Mouse (Mus musculus): ENCODE measurements around the gene Dennd1a. TPM values are rescaled to one million over a fixed set of nuclear protein-coding genes. Genes with fewer than 3 reads are reported as not detected.
A peak's percentile ranks its signal among the peaks of the same experiment; 100 is the strongest.

Gene Dennd1a
- polyA plus RNA-seq, 1 experiment from 2014 or later: 10.9 TPM

DNA sequence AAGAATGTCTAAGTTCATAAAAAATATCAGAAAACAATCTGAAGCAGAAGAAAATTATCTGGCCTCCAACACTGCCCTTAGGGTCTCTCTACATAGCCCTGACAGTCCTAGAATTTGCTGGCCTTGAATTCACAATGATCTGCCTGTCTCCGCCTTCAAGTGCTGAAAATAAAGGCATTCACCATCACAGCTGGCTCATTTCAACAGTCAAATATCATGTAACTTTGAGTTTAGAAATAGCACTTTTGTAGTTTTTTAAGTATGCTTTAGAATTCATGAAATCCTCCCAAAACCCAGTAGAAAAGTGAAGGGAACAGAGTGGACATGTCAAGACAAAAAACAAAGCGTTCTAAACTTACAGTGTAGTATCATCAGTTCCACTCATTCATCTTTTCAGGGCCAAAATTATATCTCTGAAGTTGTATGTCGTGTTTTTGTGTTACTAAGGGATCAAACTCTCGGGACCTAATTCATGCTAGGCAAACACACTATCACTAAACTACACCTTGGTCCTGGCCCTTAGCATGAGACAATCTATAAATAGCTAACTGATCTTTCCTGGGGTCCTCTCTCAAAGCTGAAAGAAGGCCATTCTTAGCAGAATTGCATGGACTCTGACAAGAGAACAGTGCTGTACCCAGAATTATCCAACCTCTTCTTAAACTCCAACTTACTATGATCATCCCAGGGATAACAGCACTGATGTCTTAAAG is 110.2 kb downstream of the Dennd1a start:
- Histone ChIP-seq H3K27me3 (replicated peaks; ENCODE audit: control insufficient read depth, insufficient read depth, low read length) (no peaks in the 10 kb centered on the region), H3K4me1 (ENCODE audit: control insufficient read depth, insufficient read depth, low read length) (no peaks in the 10 kb centered on the region), H3K9ac (ENCODE audit: low read depth, low read length) (no peak overlapping the region), H3K4me3 (ENCODE audit: low read depth, low read length) (no peak overlapping the region), H3K27ac (replicated peaks; ENCODE audit: low read depth, low read length) (no peak overlapping the region), H3K4me2 (ENCODE audit: low read depth, low read length) (no peak overlapping the region), H3K9me3 (ENCODE audit: control insufficient read depth, low read length) (no peaks in the 10 kb centered on the region), H3K36me3 (ENCODE audit: control insufficient read depth, insufficient read depth, low read length) (no peaks in the 10 kb centered on the region)
- ATAC-seq (ENCODE audit: low read depth) (no peak), DNase-seq (ENCODE audit: low spot score) (no peak)
- 77% methylated on average over 4 of the region's 4 CpGs for WGBS

DNA sequence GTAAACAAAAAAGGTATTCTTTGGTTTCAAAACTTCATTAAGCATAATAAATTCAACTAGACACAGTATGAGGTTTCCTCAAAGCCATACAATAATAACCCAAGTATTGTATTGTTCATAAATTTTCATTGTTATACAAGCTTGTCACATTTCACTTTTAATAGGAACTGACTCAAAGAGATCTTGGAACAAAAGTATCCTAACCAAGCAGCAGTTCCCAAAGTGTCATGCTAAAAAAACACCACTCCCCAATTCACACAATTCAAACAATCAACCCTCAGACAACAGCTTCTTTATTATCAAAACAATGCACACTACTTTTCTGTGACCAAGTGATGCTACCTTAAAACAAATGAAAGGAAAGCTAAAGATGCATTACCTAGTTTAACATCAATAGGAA is 111.9 kb downstream of the Dennd1a start:
- no peaks in the 10 kb centered on the region for H3K27me3 ChIP-seq (replicated peaks; ENCODE audit: control insufficient read depth, insufficient read depth, low read length)

GRCm38 (mm10) chr2:38168606-38169005 is 118.6 kb downstream of the Dennd1a start:
- ATAC-seq (ENCODE audit: low read depth) (no peak), DNase-seq (ENCODE audit: low spot score) (no peak)
- H3K9ac ChIP-seq (ENCODE audit: low read depth, low read length): no peak overlapping the region
- H3K4me2 ChIP-seq (ENCODE audit: low read depth, low read length): no peak overlapping the region
- no peaks in the 10 kb centered on the region for H3K27me3 ChIP-seq (replicated peaks; ENCODE audit: control insufficient read depth, insufficient read depth, low read length)
- H3K27ac ChIP-seq (replicated peaks; ENCODE audit: low read depth, low read length): no peak overlapping the region
- no peaks in the 10 kb centered on the region for H3K4me1 ChIP-seq (ENCODE audit: control insufficient read depth, insufficient read depth, low read length)
- H3K4me3 ChIP-seq (ENCODE audit: low read depth, low read length): no peak overlapping the region
- no peaks in the 10 kb centered on the region for H3K36me3 ChIP-seq (ENCODE audit: control insufficient read depth, insufficient read depth, low read length)
- 89% methylated on average over 3 of the region's 3 CpGs for WGBS
- H3K9me3 ChIP-seq (ENCODE audit: control insufficient read depth, low read length): no peaks in the 10 kb centered on the region

More for the DNA sequence above, 111.9 kb downstream of the Dennd1a start:
- no peaks in the 10 kb centered on the region for H3K4me1 ChIP-seq (ENCODE audit: control insufficient read depth, insufficient read depth, low read length)
- no peaks in the 10 kb centered on the region for H3K36me3 ChIP-seq (ENCODE audit: control insufficient read depth, insufficient read depth, low read length)
- ATAC-seq (ENCODE audit: low read depth) (no peak), DNase-seq (ENCODE audit: low spot score) (no peak)
- H3K9me3 ChIP-seq (ENCODE audit: control insufficient read depth, low read length): no peaks in the 10 kb centered on the region
- H3K9ac ChIP-seq (ENCODE audit: low read depth, low read length): no peak overlapping the region
- H3K4me2 ChIP-seq (ENCODE audit: low read depth, low read length): no peak overlapping the region
- H3K4me3 ChIP-seq (ENCODE audit: low read depth, low read length): no peak overlapping the region
- no peak overlapping the region for H3K27ac ChIP-seq (replicated peaks; ENCODE audit: low read depth, low read length)

DNA sequence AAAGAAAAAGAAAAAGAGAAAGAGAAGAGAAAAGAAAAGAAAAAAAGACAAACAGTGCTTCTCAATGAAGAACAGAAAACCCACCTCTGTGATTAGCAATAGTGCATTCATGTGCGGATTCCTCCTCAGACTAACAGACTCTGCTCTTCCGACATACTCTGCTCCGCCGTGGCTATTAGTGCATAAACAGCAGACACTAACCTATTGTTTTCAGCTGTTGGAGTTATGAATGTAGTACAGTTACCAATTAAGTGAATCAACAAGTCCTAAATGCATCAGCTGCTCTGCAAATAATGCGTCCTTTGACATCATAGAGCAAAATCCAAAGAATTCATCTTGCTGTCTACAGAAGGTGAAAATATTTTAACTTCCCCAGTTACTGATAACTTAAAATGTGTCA is 121.2 kb downstream of the Dennd1a start:
- WGBS: 40% methylated on average over 5 of the region's 5 CpGs
- Histone ChIP-seq H3K4me3 (ENCODE audit: low read depth, low read length) (no peak overlapping the region), H3K9me3 (ENCODE audit: control insufficient read depth, low read length) (no peaks in the 10 kb centered on the region), H3K4me1 (ENCODE audit: control insufficient read depth, insufficient read depth, low read length) (no peaks in the 10 kb centered on the region), H3K4me2 (ENCODE audit: low read depth, low read length) (no peak overlapping the region), H3K36me3 (ENCODE audit: control insufficient read depth, insufficient read depth, low read length) (no peaks in the 10 kb centered on the region), H3K27me3 (replicated peaks; ENCODE audit: control insufficient read depth, insufficient read depth, low read length) (no peaks in the 10 kb centered on the region), H3K27ac (replicated peaks; ENCODE audit: low read depth, low read length) (no peak overlapping the region), H3K9ac (ENCODE audit: low read depth, low read length) (no peak overlapping the region)
- DNase-seq (ENCODE audit: low spot score) (peak; percentile 36), ATAC-seq (ENCODE audit: low read depth) (no peak)

DNA sequence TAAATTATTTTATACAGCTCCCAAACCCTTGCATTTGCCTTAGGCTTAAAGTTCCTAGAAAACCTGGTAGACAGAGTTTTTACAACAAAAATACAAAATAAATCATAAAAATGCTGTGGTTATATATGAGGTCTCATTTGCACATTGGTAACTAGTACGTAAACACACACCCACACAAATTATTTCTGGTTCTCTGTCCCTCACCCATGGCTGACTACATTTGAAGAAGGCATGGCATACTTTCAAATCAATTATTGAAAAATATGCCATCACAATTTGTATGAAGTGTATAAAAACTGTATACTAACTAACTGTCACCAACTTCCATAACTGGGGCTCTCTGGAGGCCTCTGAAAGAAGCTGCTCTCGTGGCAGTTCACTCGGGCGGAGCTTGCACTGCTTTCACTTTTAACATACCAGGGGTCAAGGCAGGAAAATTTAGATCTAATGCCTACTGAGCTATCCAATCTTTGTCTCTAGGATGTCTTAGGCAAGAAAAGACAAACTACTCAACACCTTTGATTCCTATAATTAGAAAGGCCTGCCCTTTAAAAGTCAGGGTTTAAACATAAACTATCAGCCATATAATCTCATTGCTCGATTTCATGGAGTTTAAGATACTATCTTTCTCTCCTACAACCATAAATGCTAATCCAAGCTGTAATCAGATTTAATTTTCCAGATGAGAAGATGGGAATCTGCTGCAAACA is 122.7 kb downstream of the Dennd1a start:
- Histone ChIP-seq H3K4me1 (ENCODE audit: control insufficient read depth, insufficient read depth, low read length) (no peaks in the 10 kb centered on the region), H3K27ac (replicated peaks; ENCODE audit: low read depth, low read length) (no peak overlapping the region), H3K9me3 (ENCODE audit: control insufficient read depth, low read length) (no peaks in the 10 kb centered on the region), H3K27me3 (replicated peaks; ENCODE audit: control insufficient read depth, insufficient read depth, low read length) (no peaks in the 10 kb centered on the region), H3K36me3 (ENCODE audit: control insufficient read depth, insufficient read depth, low read length) (no peaks in the 10 kb centered on the region), H3K4me3 (ENCODE audit: low read depth, low read length) (no peak overlapping the region), H3K4me2 (ENCODE audit: low read depth, low read length) (no peak overlapping the region), H3K9ac (ENCODE audit: low read depth, low read length) (no peak overlapping the region)
- 67% methylated on average over 5 of the region's 5 CpGs for WGBS
- ATAC-seq (ENCODE audit: low read depth) (no peak), DNase-seq (ENCODE audit: low spot score) (no peak)

- DNase-seq (ENCODE audit: low spot score) (peak; percentile 56), ATAC-seq (ENCODE audit: low read depth) (no peak; the same call in 1 of the 2 replicates)
- no peak overlapping the region for H3K9ac ChIP-seq (ENCODE audit: low read depth, low read length)
- no peaks in the 10 kb centered on the region for H3K36me3 ChIP-seq (ENCODE audit: control insufficient read depth, insufficient read depth, low read length)
- WGBS: 72% methylated on average over 3 of the region's 3 CpGs
- no peaks in the 10 kb centered on the region for H3K9me3 ChIP-seq (ENCODE audit: control insufficient read depth, low read length)
- no peak overlapping the region for H3K4me3 ChIP-seq (ENCODE audit: low read depth, low read length)
- no peaks in the 10 kb centered on the region for H3K27me3 ChIP-seq (replicated peaks; ENCODE audit: control insufficient read depth, insufficient read depth, low read length)
- no peak overlapping the region for H3K27ac ChIP-seq (replicated peaks; ENCODE audit: low read depth, low read length)
- H3K4me1 ChIP-seq (ENCODE audit: control insufficient read depth, insufficient read depth, low read length): no peaks in the 10 kb centered on the region
- H3K4me2 ChIP-seq (ENCODE audit: low read depth, low read length): no peak overlapping the region
These were observed 124.7 kb downstream of the Dennd1a start for GRCm38 (mm10) chr2:38162486-38162885.

- H3K9me3 ChIP-seq (ENCODE audit: control insufficient read depth, low read length): no peaks in the 10 kb centered on the region
- ATAC-seq (ENCODE audit: low read depth) (no peak), DNase-seq (ENCODE audit: low spot score) (no peak)
- H3K4me1 ChIP-seq (ENCODE audit: control insufficient read depth, insufficient read depth, low read length): no peaks in the 10 kb centered on the region
- no peak overlapping the region for H3K4me3 ChIP-seq (ENCODE audit: low read depth, low read length)
- no peaks in the 10 kb centered on the region for H3K27me3 ChIP-seq (replicated peaks; ENCODE audit: control insufficient read depth, insufficient read depth, low read length)
- no peak overlapping the region for H3K4me2 ChIP-seq (ENCODE audit: low read depth, low read length)
- H3K27ac ChIP-seq (replicated peaks; ENCODE audit: low read depth, low read length): no peak overlapping the region
- H3K36me3 ChIP-seq (ENCODE audit: control insufficient read depth, insufficient read depth, low read length): no peaks in the 10 kb centered on the region
- WGBS: 74% methylated on average over 1 of the region's 1 CpGs
- H3K9ac ChIP-seq (ENCODE audit: low read depth, low read length): no peak overlapping the region
These were observed 125.7 kb downstream of the Dennd1a start for GRCm38 (mm10) chr2:38161484-38161883.

DNA sequence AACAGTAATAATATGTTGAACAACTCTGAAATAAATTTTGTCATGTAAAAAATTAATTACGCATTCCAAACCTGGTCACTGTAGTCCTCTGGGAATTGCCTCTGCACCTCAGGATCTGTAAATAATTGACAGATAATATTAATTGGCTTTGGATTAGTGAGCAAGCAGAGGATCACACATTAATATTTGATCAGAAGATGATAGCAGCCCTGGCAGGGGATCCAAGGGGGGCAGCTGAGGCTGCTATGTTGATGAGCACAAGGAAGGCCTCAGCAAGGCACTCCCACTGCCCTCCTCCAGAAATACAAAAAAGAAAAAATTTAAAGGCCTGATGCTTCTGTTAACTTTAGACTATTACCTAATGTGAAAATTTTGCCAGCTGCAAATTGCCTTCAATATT is 127.5 kb downstream of the Dennd1a start:
- DNase-seq (ENCODE audit: low spot score): no peak
- Histone ChIP-seq H3K4me2 (ENCODE audit: low read depth, low read length) (no peak overlapping the region), H3K27me3 (replicated peaks; ENCODE audit: control insufficient read depth, insufficient read depth, low read length) (no peaks in the 10 kb centered on the region), H3K4me1 (ENCODE audit: control insufficient read depth, insufficient read depth, low read length) (no peaks in the 10 kb centered on the region), H3K9ac (ENCODE audit: low read depth, low read length) (no peak overlapping the region), H3K9me3 (ENCODE audit: control insufficient read depth, low read length) (no peaks in the 10 kb centered on the region), H3K36me3 (ENCODE audit: control insufficient read depth, insufficient read depth, low read length) (no peaks in the 10 kb centered on the region), H3K4me3 (ENCODE audit: low read depth, low read length) (no peak overlapping the region), H3K27ac (replicated peaks; ENCODE audit: low read depth, low read length) (no peak overlapping the region)
- WGBS: 91% methylated on average over 1 of the region's 1 CpGs
- no peak for ATAC-seq (ENCODE audit: low read depth)

DNA sequence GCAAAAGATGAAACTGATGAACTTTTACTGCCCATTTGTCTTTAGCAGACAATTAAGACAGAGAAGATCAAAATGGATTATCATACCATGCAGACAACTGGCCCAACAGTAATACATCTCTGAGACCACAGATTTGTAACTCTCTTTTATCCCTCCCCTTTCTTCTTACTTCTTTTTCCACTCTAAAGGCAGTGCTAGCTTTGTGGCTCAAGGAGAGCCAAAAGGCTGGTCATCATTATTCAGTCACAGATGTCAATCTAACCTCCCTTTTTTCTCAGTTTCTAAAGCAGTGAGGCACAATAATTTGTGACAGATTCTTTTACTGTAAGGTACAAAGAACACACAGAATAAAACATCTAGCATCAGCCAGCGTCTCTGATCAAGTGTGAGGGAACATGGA is 130.2 kb downstream of the Dennd1a start:
- H3K9me3 ChIP-seq (ENCODE audit: control insufficient read depth, low read length): no peaks in the 10 kb centered on the region
- no peaks in the 10 kb centered on the region for H3K4me1 ChIP-seq (ENCODE audit: control insufficient read depth, insufficient read depth, low read length)
- no peak overlapping the region for H3K4me3 ChIP-seq (ENCODE audit: low read depth, low read length)
- WGBS: 67% methylated on average over 1 of the region's 1 CpGs
- no peaks in the 10 kb centered on the region for H3K36me3 ChIP-seq (ENCODE audit: control insufficient read depth, insufficient read depth, low read length)
- ATAC-seq (ENCODE audit: low read depth): no peak
- no peak overlapping the region for H3K9ac ChIP-seq (ENCODE audit: low read depth, low read length)
- no peak overlapping the region for H3K27ac ChIP-seq (replicated peaks; ENCODE audit: low read depth, low read length)
- H3K4me2 ChIP-seq (ENCODE audit: low read depth, low read length): no peak overlapping the region
- no peak for DNase-seq (ENCODE audit: low spot score)
- no peaks in the 10 kb centered on the region for H3K27me3 ChIP-seq (replicated peaks; ENCODE audit: control insufficient read depth, insufficient read depth, low read length)
